Mouse (Mus musculus): ENCODE measurements around the gene Pea15a.

The Pea15a gene

GRCm38 (mm10) chr1:172180881-172181280 lies 25.7 kb downstream of the Pea15a start:
- no peak for DNase-seq (ENCODE audit: extremely low read depth, low read depth, low spot score)

- DNase-seq (ENCODE audit: extremely low read depth, low read depth, low spot score) = no peak
Measured at GRCm38 (mm10) chr1:172179102-172179501, 27.5 kb downstream of the Pea15a start.

GRCm38 (mm10) chr1:172177791-172178190 lies 28.8 kb downstream of the Pea15a start:
- no peak for DNase-seq (ENCODE audit: extremely low read depth, low read depth, low spot score)

- DNase-seq (ENCODE audit: extremely low read depth, low read depth, low spot score) = no peak
Measured at GRCm38 (mm10) chr1:172173181-172173580, 33.4 kb downstream of the Pea15a start.

GRCm38 (mm10) chr1:172172381-172172780 lies 34.2 kb downstream of the Pea15a start:
- DNase-seq (ENCODE audit: extremely low read depth, low read depth, low spot score) = no peak

- DNase-seq (ENCODE audit: extremely low read depth, low read depth, low spot score) = no peak
Measured at GRCm38 (mm10) chr1:172169809-172170208, 36.8 kb downstream of the Pea15a start.

GRCm38 (mm10) chr1:172167911-172168310 lies 38.7 kb downstream of the Pea15a start:
- DNase-seq (ENCODE audit: extremely low read depth, low read depth, low spot score) = no peak

GRCm38 (mm10) chr1:172162959-172163358 lies 43.6 kb downstream of the Pea15a start:
- DNase-seq (ENCODE audit: extremely low read depth, low read depth, low spot score) = no peak

GRCm38 (mm10) chr1:172162009-172162408 lies 44.6 kb downstream of the Pea15a start:
- DNase-seq (ENCODE audit: extremely low read depth, low read depth, low spot score) = no peak

GRCm38 (mm10) chr1:172160508-172160907 lies 46.1 kb downstream of the Pea15a start:
- no peak for DNase-seq (ENCODE audit: extremely low read depth, low read depth, low spot score)

GRCm38 (mm10) chr1:172159970-172160369 lies 46.6 kb downstream of the Pea15a start:
- DNase-seq (ENCODE audit: extremely low read depth, low read depth, low spot score) = no peak

GRCm38 (mm10) chr1:172155518-172155917 lies 51.1 kb downstream of the Pea15a start:
- no peak for DNase-seq (ENCODE audit: extremely low read depth, low read depth, low spot score)

- no peak for DNase-seq (ENCODE audit: extremely low read depth, low read depth, low spot score)
Measured at GRCm38 (mm10) chr1:172154536-172154935, 52.1 kb downstream of the Pea15a start.

GRCm38 (mm10) chr1:172148955-172149815 lies 57.4 kb downstream of the Pea15a start:
- DNase-seq (ENCODE audit: extremely low read depth, low read depth, low spot score) = no peak

- no peak for DNase-seq (ENCODE audit: extremely low read depth, low read depth, low spot score)
Measured at GRCm38 (mm10) chr1:172148279-172148954, 58.2 kb downstream of the Pea15a start.

GRCm38 (mm10) chr1:172147835-172148278 lies 58.7 kb downstream of the Pea15a start, which contains the start of gene Dcaf8:
Gene Dcaf8 (plus strand): TSS chr1:172148084.
- DNase-seq (ENCODE audit: extremely low read depth, low read depth, low spot score) = peak; percentile 36
